Mouse (Mus musculus) Patski (cell line): Measurements from ENCODE around the gene Vamp2. TPM values are rescaled to one million over a fixed set of nuclear protein-coding genes. Genes with fewer than 3 reads are reported as not detected.
A peak's percentile ranks its signal among the peaks of the same experiment; 100 is the strongest.

Experiments used
- ATAC-seq: fragments of 100-300 bp; one replicate; pipeline ENCODE4 v1.8.0; 2021
- CTCF ChIA-PET: fragments of 350-600 bp; sonication (Branson Sonifier 250); formaldehyde crosslinking; loops from one replicate; lab custom pipeline; 2022; ENCODE audit warnings: inconsistent platforms; lab: Charles Lee
- POLR2A ChIA-PET: fragments of 350-600 bp; sonication (Branson Sonifier 250); formaldehyde crosslinking; loops from one replicate; lab custom pipeline; 2022; ENCODE audit warnings: antibody characterized with exemption, inconsistent platforms; lab: Charles Lee
- DNase-seq: peaks from one replicate; pipeline ENCODE4 v3.0.0-alpha.2; 2011; ENCODE audit warnings: low read depth, low spot score
- H3K27me3 ChIP-seq: fragments of 371-371 bp; one replicate; pipeline ENCODE4 v1.5.1; 2021
- CTCF ChIP-seq: fragments of 100-300 bp; IDR thresholded peaks from one replicate; pipeline ENCODE4 v1.5.1; 2021
- in situ Hi-C: fragments of 300-500 bp; cut with MboI; formaldehyde crosslinking; loops from 3 replicates; pipeline ENCODE4 v1.11.1; 2018; ENCODE audit warnings: low pct_unique_long_range_greater_than_20kb, mixed read lengths
- polyA plus RNA-seq: library from polyadenylated mRNA; unstranded; gene quantifications from one replicate; pipeline ENCODE4 v1.2.3, GENCODE M21; 2021

Vamp2 gene
- polyA plus RNA-seq, 1 experiment from 2014 or later = 62.4 TPM

GRCm38 (mm10) chr11:69071262-69071661 lies 17.0 kb upstream of the Vamp2 start:
- TF ChIP-seq CTCF = no peak
- no peaks in the 10 kb centered on the region for H3K27me3 ChIP-seq
- in situ Hi-C loops = no loop called here
- ChIA-PET CTCF (interaction anchor here (0.9 to 1.1 kb wide), 3 partner anchors 21 to 51 kb away, joined by 3 to 4 read pairs (median 3); partner anchors contain the start of gene 9130213A22Rik), POLR2A (interaction anchor here (1.7 kb wide), 1 partner anchor 51 kb away, joined by 9 read pairs; the partner anchor contains the start of gene 9130213A22Rik)
- ATAC-seq (no peak), DNase-seq (no peak)

GRCm38 (mm10) chr11:69072234-69072633 lies 16.1 kb upstream of the Vamp2 start:
- in situ Hi-C loops = no loop called here
- no peaks in the 10 kb centered on the region for H3K27me3 ChIP-seq
- ChIA-PET POLR2A (interaction anchor here (1.3 to 2.0 kb wide), 4 partner anchors 12 to 50 kb away, joined by 4 to 9 read pairs (median 6); partner anchors contain the start of genes 9130213A22Rik, Borcs6 and Per1), CTCF (interaction anchor here (4.4 kb wide), 1 partner anchor 20 kb away, joined by 13 read pairs; no protein-coding TSS in a partner anchor)
- ATAC-seq (no peak), DNase-seq (no peak)
- TF ChIP-seq CTCF = no peak

DNA sequence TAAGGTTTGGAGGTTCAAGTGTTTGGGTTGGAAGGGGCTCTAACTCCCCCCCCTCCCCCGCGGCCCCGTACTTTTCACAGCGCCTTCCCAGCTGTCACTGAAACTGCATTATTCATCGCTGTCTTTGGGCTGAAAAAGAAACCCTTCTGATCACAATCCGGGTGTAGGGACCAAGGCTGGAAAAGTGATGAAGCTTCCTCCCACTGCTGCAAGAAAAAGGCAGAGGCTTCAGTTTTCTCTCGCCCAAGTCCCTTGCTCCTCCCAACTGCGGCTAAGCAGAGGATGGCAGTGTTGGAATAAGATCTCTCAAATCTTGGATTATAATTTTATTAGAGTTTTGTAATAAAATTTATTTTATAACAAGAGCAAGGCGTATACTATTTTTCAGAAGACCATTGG lies 15.6 kb upstream of the Vamp2 start:
- ATAC-seq = no peak
- DNase-seq = no peak
- no peak for TF ChIP-seq CTCF
- in situ Hi-C loops = no loop called here
- no peaks in the 10 kb centered on the region for H3K27me3 ChIP-seq
- ChIA-PET POLR2A (interaction anchor here (1.3 to 2.0 kb wide), 5 partner anchors 13 to 49 kb away, joined by 4 to 9 read pairs (median 7); partner anchors contain the start of genes 9130213A22Rik, Borcs6 and Per1), CTCF (interaction anchor here (0.8 to 4.4 kb wide), 3 partner anchors 20 to 51 kb away, joined by 4 to 13 read pairs (median 7); partner anchors contain the start of gene 9130213A22Rik)

DNA sequence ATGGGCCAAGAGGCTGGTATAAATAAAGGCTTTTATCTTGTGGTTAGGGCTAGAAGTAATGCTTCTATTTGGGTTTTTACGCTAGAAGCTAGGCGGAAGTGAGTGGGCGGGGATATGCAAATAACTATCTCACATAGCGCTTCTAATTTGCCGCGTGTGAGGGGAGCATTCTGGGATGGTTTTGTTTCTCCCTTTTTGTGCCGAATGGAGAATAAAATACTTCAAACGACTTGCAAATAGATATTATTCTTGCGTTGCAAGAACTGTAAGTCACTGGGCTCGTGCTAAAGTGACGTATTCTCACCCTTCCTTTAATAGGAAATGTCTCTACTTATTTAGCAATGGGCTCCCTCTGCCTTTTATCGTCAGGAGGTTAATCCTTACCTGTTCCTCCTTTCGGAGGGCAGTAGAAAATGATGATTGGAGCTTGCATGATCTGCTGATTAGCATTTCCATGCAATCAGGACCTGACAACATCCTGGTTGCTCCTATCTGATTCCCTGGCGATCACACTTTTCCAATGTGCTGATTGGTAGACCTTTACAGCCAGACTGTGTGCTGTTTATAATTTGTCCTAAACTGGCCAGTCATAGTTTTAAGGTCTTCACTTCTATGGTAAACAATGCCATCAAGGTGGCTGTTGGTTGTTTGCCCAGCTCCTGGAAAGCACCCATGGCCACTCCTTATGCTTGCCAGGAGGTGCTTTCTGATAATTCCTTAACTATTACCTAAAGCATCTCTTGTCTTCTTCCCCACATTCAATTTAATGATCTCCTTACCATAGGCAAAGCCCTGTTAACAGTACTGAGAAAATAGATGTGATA lies 15.0 kb upstream of the Vamp2 start:
- ChIA-PET POLR2A (interaction anchor here (0.5 to 2.0 kb wide), 6 partner anchors 13 to 52 kb away, joined by 4 to 9 read pairs (median 6); partner anchors contain the start of genes 9130213A22Rik, Borcs6 and Per1), CTCF (interaction anchor here (0.8 to 4.4 kb wide), 3 partner anchors 19 to 50 kb away, joined by 4 to 13 read pairs (median 7); partner anchors contain the start of gene 9130213A22Rik)
- TF ChIP-seq CTCF = no peak
- no peaks in the 10 kb centered on the region for H3K27me3 ChIP-seq
- in situ Hi-C loops = no loop called here
- DNase-seq (peak; percentile 94), ATAC-seq (peak; percentile 70)

DNA sequence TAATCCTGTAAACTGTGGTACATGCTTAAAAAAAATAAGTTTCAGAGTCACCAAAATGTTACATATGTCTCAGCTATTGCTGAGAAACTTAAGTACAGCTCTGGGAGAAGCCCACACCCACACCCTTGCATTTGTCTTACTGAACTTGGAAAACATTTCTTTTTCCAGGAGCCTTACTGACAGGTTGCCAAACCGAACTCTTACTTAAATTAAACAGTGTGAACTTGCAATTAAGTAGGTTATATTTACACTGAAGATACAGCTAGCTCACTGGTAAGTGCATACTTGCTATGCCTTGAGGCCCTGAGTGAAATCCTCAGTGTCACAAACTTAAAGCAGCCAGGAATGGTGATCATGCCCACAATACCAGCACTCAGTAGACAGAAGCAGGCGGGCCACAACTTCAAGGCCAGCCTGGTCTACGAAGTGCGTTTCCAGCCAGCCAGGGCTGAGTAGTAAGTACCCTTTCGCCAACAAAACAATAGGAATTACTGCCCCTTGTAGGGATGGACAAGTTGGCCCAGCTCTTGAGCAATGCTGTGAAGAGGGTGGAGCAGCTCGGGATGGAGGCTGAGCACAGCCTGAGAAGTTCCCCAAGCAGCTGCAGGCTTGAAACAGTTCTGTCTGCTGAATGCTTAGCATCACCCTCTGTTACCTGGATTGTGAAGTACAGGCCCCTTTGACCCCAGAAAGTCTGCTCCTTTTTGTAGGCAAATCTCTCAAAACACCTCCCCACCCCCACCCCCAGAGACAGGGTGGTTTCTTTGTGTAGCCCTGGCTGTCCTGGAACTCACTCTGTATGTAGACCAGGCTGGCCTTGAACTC lies 14.1 kb upstream of the Vamp2 start:
- TF ChIP-seq CTCF = no peak
- H3K27me3 ChIP-seq = no peaks in the 10 kb centered on the region
- DNase-seq (no peak), ATAC-seq (no peak)
- POLR2A ChIA-PET = interaction anchor here (0.5 to 2.0 kb wide), 4 partner anchors 13 to 51 kb away, joined by 4 to 9 read pairs (median 8); partner anchors contain the start of genes 9130213A22Rik and Borcs6
- in situ Hi-C loops = no loop called here
- CTCF ChIA-PET = interaction anchor here (1.8 to 4.4 kb wide), 2 partner anchors 19 to 47 kb away, joined by 7 to 13 read pairs; partner anchors contain the start of gene 9130213A22Rik

DNA sequence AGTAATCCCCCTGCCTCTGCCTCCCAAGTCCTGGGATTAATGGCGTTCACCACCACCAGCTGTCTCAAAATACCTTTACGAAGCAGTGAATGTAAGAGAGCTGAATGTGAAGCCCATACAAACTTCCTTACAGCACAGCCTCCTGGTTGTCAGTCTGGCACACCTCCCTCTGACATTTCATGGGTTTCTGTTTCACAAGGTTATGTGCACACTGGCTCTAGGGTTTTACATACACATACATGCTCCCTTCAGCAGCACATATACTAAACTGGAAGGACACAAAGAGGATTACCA lies 13.6 kb upstream of the Vamp2 start:
- CTCF ChIA-PET = interaction anchor here (4.4 kb wide), 1 partner anchor 18 kb away, joined by 13 read pairs; no protein-coding TSS in a partner anchor
- POLR2A ChIA-PET = no interaction called here
- in situ Hi-C loops = loop anchor here (25.0 kb wide), 1 partner anchor 913 kb away; the partner anchor contains the start of genes Ctdnep1, Elp5, Gabarap and Phf23
- no peaks in the 10 kb centered on the region for H3K27me3 ChIP-seq
- ATAC-seq (no peak), DNase-seq (no peak)
- TF ChIP-seq CTCF = no peak

DNA sequence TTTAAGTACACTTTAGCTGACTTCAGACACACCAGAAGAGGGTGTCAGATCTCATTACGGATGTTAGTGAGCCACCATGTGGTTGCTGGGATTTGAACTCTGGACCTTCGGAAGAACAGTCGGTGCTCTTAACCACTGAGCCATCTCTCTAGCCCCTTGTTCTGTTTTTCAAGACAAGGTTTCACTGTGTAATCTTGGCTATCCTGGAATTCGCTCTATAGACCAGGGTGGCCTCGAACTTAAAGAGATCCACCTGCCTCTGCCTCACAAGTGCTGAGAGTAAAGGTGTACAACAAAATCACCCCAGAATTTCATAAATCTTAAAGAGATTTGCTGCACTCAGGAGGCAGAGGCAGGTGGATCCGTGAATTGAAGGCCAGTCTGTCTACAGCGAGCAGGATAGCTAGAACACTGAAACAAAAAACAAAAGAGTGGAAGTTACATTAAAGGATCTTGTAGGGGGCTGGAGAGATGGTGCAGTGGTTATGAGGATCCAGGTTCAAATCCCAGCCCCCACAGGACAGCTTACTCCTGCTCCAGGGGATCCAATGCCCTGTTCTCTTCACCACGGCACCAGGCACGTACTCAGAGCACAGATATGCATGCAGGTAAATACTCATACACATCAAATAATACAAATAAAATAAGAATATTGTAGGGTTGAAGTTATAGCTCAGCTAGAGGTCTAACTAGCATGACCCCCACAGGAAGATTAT lies 12.4 kb upstream of the Vamp2 start:
- no peak for ATAC-seq
- ChIA-PET POLR2A (interaction anchor here (0.7 to 1.1 kb wide), 2 partner anchors 12 to 15 kb away, joined by 3 read pairs; partner anchors contain the start of gene Vamp2), CTCF (interaction anchor here (0.9 to 4.4 kb wide), 5 partner anchors 9 to 49 kb away, joined by 3 to 13 read pairs (median 3); no protein-coding TSS in a partner anchor)
- in situ Hi-C loops = loop anchor here (25.0 kb wide), 1 partner anchor 911 kb away; the partner anchor contains the start of genes Ctdnep1, Elp5, Gabarap and Phf23
- DNase-seq = no peak
- no peak for TF ChIP-seq CTCF
- H3K27me3 ChIP-seq = no peaks in the 10 kb centered on the region

GRCm38 (mm10) chr11:69076572-69076971 lies 11.7 kb upstream of the Vamp2 start:
- ATAC-seq = no peak
- CTCF ChIA-PET = interaction anchor here (0.9 to 4.4 kb wide), 4 partner anchors 9 to 48 kb away, joined by 3 to 13 read pairs (median 4); no protein-coding TSS in a partner anchor
- no peak for TF ChIP-seq CTCF
- no peaks in the 10 kb centered on the region for H3K27me3 ChIP-seq
- POLR2A ChIA-PET = interaction anchor here (0.7 kb wide), 1 partner anchor 14 kb away, joined by 3 read pairs; no protein-coding TSS in a partner anchor
- DNase-seq = no peak
- in situ Hi-C loops = loop anchor here (25.0 kb wide), 1 partner anchor 911 kb away; the partner anchor contains the start of genes Ctdnep1, Elp5, Gabarap and Phf23

- POLR2A ChIA-PET = no interaction called here
- CTCF ChIA-PET = interaction anchor here (0.7 to 1.5 kb wide), 4 partner anchors 9 to 48 kb away, joined by 3 to 5 read pairs (median 3); no protein-coding TSS in a partner anchor
- DNase-seq (no peak), ATAC-seq (no peak)
- in situ Hi-C loops = loop anchor here (25.0 kb wide), 1 partner anchor 910 kb away; the partner anchor contains the start of genes Ctdnep1, Elp5, Gabarap and Phf23
- no peak for TF ChIP-seq CTCF
- H3K27me3 ChIP-seq = no peaks in the 10 kb centered on the region
Observed at GRCm38 (mm10) chr11:69077316-69077715, 11.0 kb upstream of the Vamp2 start.
